Mouse (Mus musculus) heart, adult 2 months (tissue): ENCODE measurements around the gene Thap11.

Experiments used
- CTCF ChIP-seq: fragments of 200-600 bp; IDR thresholded peaks from 2 replicates; pipeline ENCODE4 v1.8.1; 2022; ENCODE audit warnings: antibody characterized with exemption, mild to moderate bottlenecking, moderate library complexity
- EP300 ChIP-seq: fragments of 200-500 bp; IDR thresholded peaks from 2 replicates; pipeline ENCODE4 v1.6.1; 2011; ENCODE audit warnings: low read depth, low read length, control low read depth; ENCODE audit not compliant: insufficient read depth

GRCm38 (mm10) chr8:105839209-105839608, 15.7 kb upstream of the Thap11 start:
- TF ChIP-seq CTCF, result no peak
- no peak for TF ChIP-seq EP300
